Mouse (Mus musculus): ENCODE results near the gene Commd8. TPM values are rescaled to one million over a fixed set of nuclear protein-coding genes. Genes with fewer than 3 reads are reported as not detected.
A peak's percentile ranks its signal among the peaks of the same experiment; 100 is the strongest.

Gene Commd8
- polyA plus RNA-seq, 1 experiment from 2014 or later = 158 TPM

DNA sequence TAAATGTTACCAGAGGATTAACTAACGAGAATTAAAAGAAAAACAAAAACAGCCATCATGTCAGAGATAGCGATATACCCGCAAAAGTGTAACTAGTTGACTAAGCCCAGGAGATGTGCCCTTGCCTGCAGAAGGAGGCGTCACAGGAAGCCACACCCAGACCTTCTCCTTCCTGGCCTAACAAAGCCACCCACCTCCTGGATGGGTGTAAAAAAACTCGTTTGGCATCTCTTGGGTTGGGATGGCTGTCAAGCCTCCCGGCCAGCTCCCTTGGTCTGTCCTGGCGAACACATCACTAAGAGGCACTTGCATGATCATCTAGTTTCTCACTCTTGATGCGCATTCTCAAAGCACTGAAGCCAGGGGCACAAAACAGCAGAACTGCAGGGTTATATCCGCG, 34.0 kb upstream of the Commd8 start:
- ATAC-seq (ENCODE audit: low FRiP score) (no peak), DNase-seq (ENCODE audit: low spot score) (no peak)
- Histone ChIP-seq H3K27ac (no peak overlapping the region), H3K9ac (no peak overlapping the region), H3K4me1 (replicated peaks; ENCODE audit: control insufficient read depth, insufficient read depth, low read length) (peaks cover 9% of the 10 kb centered on the region), H3K27me3 (ENCODE audit: control insufficient read depth, insufficient read depth, low read length) (no peaks in the 10 kb centered on the region), H3K9me3 (ENCODE audit: control insufficient read depth, low read length) (no peaks in the 10 kb centered on the region), H3K36me3 (replicated peaks; ENCODE audit: control insufficient read depth, insufficient read depth) (no peaks in the 10 kb centered on the region), H3K4me3 (replicated peaks; ENCODE audit: low read length) (no peak overlapping the region), H3K4me2 (replicated peaks) (peak overlapping the region; percentile 15; the same call in 1 of the 2 replicates)
- 40% methylated on average over 10 of the region's 10 CpGs for WGBS

DNA sequence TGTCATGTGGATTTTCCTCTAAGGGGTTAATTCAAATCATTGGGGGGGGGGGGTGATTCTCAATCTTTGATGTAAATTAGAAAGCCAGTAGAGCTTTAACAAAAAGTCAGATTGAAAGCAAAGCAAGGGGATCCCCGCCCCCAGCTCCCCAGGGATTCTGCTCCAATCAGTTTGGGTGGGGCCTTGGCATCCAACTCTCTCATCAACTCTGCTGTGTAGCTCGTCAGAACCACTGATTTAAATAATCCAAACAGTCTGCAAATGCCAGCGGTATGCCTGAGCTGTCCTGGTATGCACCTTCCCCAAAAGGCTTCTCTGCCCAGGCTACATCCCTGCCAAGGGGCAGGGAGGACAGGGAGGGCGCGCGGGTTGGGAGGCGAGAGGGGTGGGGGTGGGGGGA, 33.6 kb upstream of the Commd8 start:
- Histone ChIP-seq H3K4me3 (replicated peaks; ENCODE audit: low read length) (no peak overlapping the region), H3K27me3 (ENCODE audit: control insufficient read depth, insufficient read depth, low read length) (no peaks in the 10 kb centered on the region), H3K4me1 (replicated peaks; ENCODE audit: control insufficient read depth, insufficient read depth, low read length) (peaks cover 9% of the 10 kb centered on the region), H3K36me3 (replicated peaks; ENCODE audit: control insufficient read depth, insufficient read depth) (no peaks in the 10 kb centered on the region), H3K9ac (no peak overlapping the region), H3K9me3 (ENCODE audit: control insufficient read depth, low read length) (no peaks in the 10 kb centered on the region), H3K4me2 (replicated peaks) (peak overlapping the region; percentile 15), H3K27ac (no peak overlapping the region)
- ATAC-seq (ENCODE audit: low FRiP score) (0 out of 2 replicates have a peak, but pooled peaks have one; percentile 3), DNase-seq (ENCODE audit: low spot score) (no peak)
- WGBS = 15% methylated on average over 7 of the region's 7 CpGs

GRCm38 (mm10) chr5:72195442-72195841, 27.5 kb upstream of the Commd8 start:
- ATAC-seq (ENCODE audit: low FRiP score) = no peak

GRCm38 (mm10) chr5:72191932-72192331, 23.9 kb upstream of the Commd8 start:
- Histone ChIP-seq H3K4me3 (replicated peaks; ENCODE audit: low read length) (no peak overlapping the region), H3K4me2 (replicated peaks) (no peak overlapping the region), H3K27me3 (ENCODE audit: control insufficient read depth, insufficient read depth, low read length) (no peaks in the 10 kb centered on the region), H3K9me3 (ENCODE audit: control insufficient read depth, low read length) (no peaks in the 10 kb centered on the region), H3K4me1 (replicated peaks; ENCODE audit: control insufficient read depth, insufficient read depth, low read length) (no peaks in the 10 kb centered on the region), H3K36me3 (replicated peaks; ENCODE audit: control insufficient read depth, insufficient read depth) (no peaks in the 10 kb centered on the region), H3K27ac (no peak overlapping the region), H3K9ac (no peak overlapping the region)
- 92% methylated on average over 5 of the region's 5 CpGs for WGBS
- ATAC-seq (ENCODE audit: low FRiP score) = no peak
- DNase-seq (ENCODE audit: low spot score) = no peak

More at GRCm38 (mm10) chr5:72195442-72195841, 27.5 kb upstream of the Commd8 start:
- no peaks in the 10 kb centered on the region for H3K36me3 ChIP-seq (replicated peaks; ENCODE audit: control insufficient read depth, insufficient read depth)
- no peak overlapping the region for H3K27ac ChIP-seq
- WGBS = 94% methylated on average over 1 of the region's 1 CpGs
- no peaks in the 10 kb centered on the region for H3K4me1 ChIP-seq (replicated peaks; ENCODE audit: control insufficient read depth, insufficient read depth, low read length)
- no peaks in the 10 kb centered on the region for H3K27me3 ChIP-seq (ENCODE audit: control insufficient read depth, insufficient read depth, low read length)
- no peak overlapping the region for H3K9ac ChIP-seq
- no peak for DNase-seq (ENCODE audit: low spot score)
- no peak overlapping the region for H3K4me3 ChIP-seq (replicated peaks; ENCODE audit: low read length)
- H3K4me2 ChIP-seq (replicated peaks) = no peak overlapping the region
- H3K9me3 ChIP-seq (ENCODE audit: control insufficient read depth, low read length) = no peaks in the 10 kb centered on the region

GRCm38 (mm10) chr5:72191154-72191553, 23.2 kb upstream of the Commd8 start:
- DNase-seq (ENCODE audit: low spot score) (no peak), ATAC-seq (ENCODE audit: low FRiP score) (no peak)
- Histone ChIP-seq H3K4me3 (replicated peaks; ENCODE audit: low read length) (no peak overlapping the region), H3K4me1 (replicated peaks; ENCODE audit: control insufficient read depth, insufficient read depth, low read length) (no peaks in the 10 kb centered on the region), H3K27me3 (ENCODE audit: control insufficient read depth, insufficient read depth, low read length) (no peaks in the 10 kb centered on the region), H3K9ac (no peak overlapping the region), H3K4me2 (replicated peaks) (no peak overlapping the region), H3K36me3 (replicated peaks; ENCODE audit: control insufficient read depth, insufficient read depth) (no peaks in the 10 kb centered on the region), H3K9me3 (ENCODE audit: control insufficient read depth, low read length) (no peaks in the 10 kb centered on the region), H3K27ac (no peak overlapping the region)
- WGBS = 81% methylated on average over 7 of the region's 7 CpGs

DNA sequence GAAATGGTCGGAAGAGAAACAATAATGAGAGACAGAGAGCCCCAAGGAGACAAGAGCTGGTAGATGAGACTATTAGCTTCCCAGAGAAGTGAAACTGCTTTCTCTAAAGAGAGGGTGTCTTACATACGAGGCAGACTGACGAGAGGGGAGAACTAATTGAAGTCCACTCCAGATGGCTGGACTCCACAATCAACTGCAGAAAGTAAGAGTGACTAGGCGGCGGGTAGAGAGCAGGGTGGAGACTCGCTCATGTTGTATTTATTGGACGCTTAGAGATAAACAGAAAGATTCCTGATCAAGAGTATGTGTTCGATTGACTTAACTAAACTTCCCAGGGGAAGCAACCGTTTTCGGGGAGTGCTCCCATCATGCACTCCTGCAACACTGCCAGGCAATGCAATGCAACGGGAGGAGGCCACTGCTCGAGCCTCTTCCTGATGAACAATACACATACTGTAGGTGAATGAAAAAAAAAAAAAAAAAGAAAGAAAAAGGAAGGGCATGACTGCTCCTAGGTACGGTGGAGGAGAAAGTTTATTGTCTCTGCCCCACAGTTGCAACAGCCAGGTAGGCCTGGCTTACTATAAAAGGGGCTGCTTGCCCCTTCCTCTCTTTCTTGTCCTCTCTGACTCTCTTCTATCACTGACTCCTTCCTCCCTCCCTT, 16.6 kb upstream of the Commd8 start:
- Histone ChIP-seq H3K27ac (no peak overlapping the region), H3K27me3 (ENCODE audit: control insufficient read depth, insufficient read depth, low read length) (no peaks in the 10 kb centered on the region), H3K9me3 (ENCODE audit: control insufficient read depth, low read length) (no peaks in the 10 kb centered on the region), H3K36me3 (replicated peaks; ENCODE audit: control insufficient read depth, insufficient read depth) (no peaks in the 10 kb centered on the region), H3K4me2 (replicated peaks) (no peak overlapping the region), H3K9ac (no peak overlapping the region), H3K4me1 (replicated peaks; ENCODE audit: control insufficient read depth, insufficient read depth, low read length) (no peaks in the 10 kb centered on the region), H3K4me3 (replicated peaks; ENCODE audit: low read length) (no peak overlapping the region)
- no peak for ATAC-seq (ENCODE audit: low FRiP score)
- WGBS = 89% methylated on average over 13 of the region's 13 CpGs
- DNase-seq (ENCODE audit: low spot score) = no peak

- WGBS = 89% methylated on average over 6 of the region's 6 CpGs
- Histone ChIP-seq H3K36me3 (replicated peaks; ENCODE audit: control insufficient read depth, insufficient read depth) (no peaks in the 10 kb centered on the region), H3K4me3 (replicated peaks; ENCODE audit: low read length) (no peak overlapping the region), H3K4me2 (replicated peaks) (no peak overlapping the region), H3K27ac (no peak overlapping the region), H3K9me3 (ENCODE audit: control insufficient read depth, low read length) (no peaks in the 10 kb centered on the region), H3K4me1 (replicated peaks; ENCODE audit: control insufficient read depth, insufficient read depth, low read length) (no peaks in the 10 kb centered on the region), H3K9ac (no peak overlapping the region), H3K27me3 (ENCODE audit: control insufficient read depth, insufficient read depth, low read length) (no peaks in the 10 kb centered on the region)
- ATAC-seq (ENCODE audit: low FRiP score) (no peak), DNase-seq (ENCODE audit: low spot score) (no peak)
These were observed 15.9 kb upstream of the Commd8 start for GRCm38 (mm10) chr5:72183929-72184328.

DNA sequence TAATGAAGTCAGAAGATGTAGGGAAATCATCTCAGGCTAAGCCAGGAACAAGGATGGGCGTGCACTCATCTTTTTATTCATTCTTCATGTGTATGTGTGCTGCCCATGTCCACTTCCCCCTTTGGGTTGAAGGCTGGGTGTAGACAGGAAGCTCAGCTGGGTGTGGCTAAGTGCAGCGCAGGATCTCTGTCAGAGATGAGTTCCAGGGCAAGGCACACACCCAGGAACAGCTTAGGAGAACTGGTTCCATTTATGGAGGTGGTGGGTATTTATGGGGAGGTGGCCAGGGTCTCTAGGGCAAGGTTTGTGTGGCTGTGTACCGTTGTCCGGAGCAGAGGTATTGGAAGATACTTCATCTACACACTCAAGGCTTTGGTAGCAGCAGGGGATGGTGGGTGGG, 14.8 kb upstream of the Commd8 start:
- ATAC-seq (ENCODE audit: low FRiP score) (no peak), DNase-seq (ENCODE audit: low spot score) (no peak)
- no peaks in the 10 kb centered on the region for H3K9me3 ChIP-seq (ENCODE audit: control insufficient read depth, low read length)
- no peaks in the 10 kb centered on the region for H3K27me3 ChIP-seq (ENCODE audit: control insufficient read depth, insufficient read depth, low read length)
- H3K27ac ChIP-seq = no peak overlapping the region
- H3K4me3 ChIP-seq (replicated peaks; ENCODE audit: low read length) = no peak overlapping the region
- H3K4me2 ChIP-seq (replicated peaks) = no peak overlapping the region
- no peak overlapping the region for H3K9ac ChIP-seq
- H3K36me3 ChIP-seq (replicated peaks; ENCODE audit: control insufficient read depth, insufficient read depth) = no peaks in the 10 kb centered on the region
- H3K4me1 ChIP-seq (replicated peaks; ENCODE audit: control insufficient read depth, insufficient read depth, low read length) = no peaks in the 10 kb centered on the region
- WGBS = 91% methylated on average over 4 of the region's 4 CpGs

DNA sequence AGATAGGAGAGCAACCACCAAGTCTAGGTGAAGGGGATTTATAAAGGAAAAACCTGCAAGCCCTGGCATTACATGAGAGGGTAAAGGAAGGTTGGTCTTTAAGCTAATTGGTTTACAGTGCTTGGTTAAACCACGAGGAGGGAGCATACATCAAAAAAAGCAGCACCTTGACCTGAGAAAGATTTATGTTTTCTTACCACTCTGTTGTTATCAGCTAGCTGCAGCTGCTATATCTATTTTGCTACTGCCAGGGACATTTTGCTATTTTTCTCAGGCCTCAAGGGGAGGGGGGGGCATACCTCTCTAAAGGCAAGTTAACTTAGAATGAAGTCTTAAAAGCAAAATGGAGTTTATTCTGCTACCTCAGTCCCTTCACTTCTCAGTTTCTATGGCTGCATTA, 13.2 kb upstream of the Commd8 start:
- Histone ChIP-seq H3K9me3 (ENCODE audit: control insufficient read depth, low read length) (no peaks in the 10 kb centered on the region), H3K36me3 (replicated peaks; ENCODE audit: control insufficient read depth, insufficient read depth) (no peaks in the 10 kb centered on the region), H3K27ac (no peak overlapping the region), H3K9ac (no peak overlapping the region), H3K4me1 (replicated peaks; ENCODE audit: control insufficient read depth, insufficient read depth, low read length) (no peaks in the 10 kb centered on the region), H3K4me2 (replicated peaks) (no peak overlapping the region), H3K4me3 (replicated peaks; ENCODE audit: low read length) (no peak overlapping the region), H3K27me3 (ENCODE audit: control insufficient read depth, insufficient read depth, low read length) (no peaks in the 10 kb centered on the region)
- no peak for DNase-seq (ENCODE audit: low spot score)
- no peak for ATAC-seq (ENCODE audit: low FRiP score)
- WGBS = 45% methylated on average over 1 of the region's 1 CpGs

DNA sequence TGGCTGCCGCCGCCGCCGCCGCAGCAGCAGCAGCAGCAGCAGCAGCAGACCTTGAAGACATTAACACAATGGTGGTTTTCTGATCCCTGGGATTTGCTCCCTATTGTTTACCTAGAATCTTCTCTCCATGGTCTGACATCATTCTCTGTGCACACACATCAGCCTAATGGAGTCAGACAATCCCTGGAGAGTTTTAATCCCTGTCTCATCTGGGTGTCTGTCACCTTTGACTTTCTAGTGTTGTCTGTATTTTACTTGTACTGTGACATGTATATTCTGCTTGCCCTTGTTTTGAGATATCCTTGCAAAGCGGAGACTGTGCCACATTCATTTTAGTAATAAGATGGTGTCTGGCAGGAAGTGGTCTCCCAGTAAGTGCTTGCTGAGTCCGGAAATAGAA, 7.5 kb upstream of the Commd8 start:
- WGBS = 10% methylated on average over 7 of the region's 7 CpGs
- H3K9me3 ChIP-seq (ENCODE audit: control insufficient read depth, low read length) = no peaks in the 10 kb centered on the region
- ATAC-seq (ENCODE audit: low FRiP score) = 0 out of 2 replicates have a peak, but pooled peaks have one; percentile 53

More for the DNA sequence above, 7.5 kb upstream of the Commd8 start:
- Histone ChIP-seq H3K4me2 (replicated peaks) (peak overlapping the region; percentile 19), H3K36me3 (replicated peaks; ENCODE audit: control insufficient read depth, insufficient read depth) (no peaks in the 10 kb centered on the region), H3K9ac (0 out of 2 replicates have a peak overlapping the region, but pooled peaks have one; percentile 1), H3K27me3 (ENCODE audit: control insufficient read depth, insufficient read depth, low read length) (no peaks in the 10 kb centered on the region), H3K4me1 (replicated peaks; ENCODE audit: control insufficient read depth, insufficient read depth, low read length) (peaks cover 6% of the 10 kb centered on the region; the same call in 1 of the 2 replicates), H3K27ac (peak overlapping the region; percentile 47), H3K4me3 (replicated peaks; ENCODE audit: low read length) (no peak overlapping the region)
- peak; percentile 37 for DNase-seq (ENCODE audit: low spot score)
